Mouse (Mus musculus) myocyte (in vitro differentiated cells): ENCODE measurements around the gene Ercc2. TPM values are rescaled to one million over a fixed set of nuclear protein-coding genes. Genes with fewer than 3 reads are reported as not detected.

ENCODE experiments used
- H3K27me3 ChIP-seq: one replicate; pipeline ENCODE4 v1.6.1; 2011; ENCODE audit not compliant: control insufficient read depth, insufficient read depth, insufficient read length
- H3K36me3 ChIP-seq: one replicate; pipeline ENCODE4 v1.6.1; 2011; ENCODE audit not compliant: control insufficient read depth, insufficient read depth
- H3K4me2 ChIP-seq: one replicate; pipeline ENCODE4 v1.6.1; 2011; ENCODE audit warnings: low read depth, control low read depth
- H3K4me3 ChIP-seq: one replicate; pipeline ENCODE4 v1.5.1; 2011; ENCODE audit warnings: mild to moderate bottlenecking, control low read depth, moderate library complexity
- H3K79me2 ChIP-seq: one replicate; pipeline ENCODE4 v1.6.1; 2011; ENCODE audit not compliant: control insufficient read depth, insufficient read depth
- H3ac ChIP-seq: one replicate; pipeline ENCODE4 v1.6.1; 2011; ENCODE audit not compliant: control insufficient read depth, insufficient read length
- CEBPB ChIP-seq: IDR thresholded peaks from 2 replicates; pipeline ENCODE4 v1.6.1; 2011; ENCODE audit warnings: mild to moderate bottlenecking, moderate library complexity; ENCODE audit not compliant: poor library complexity, insufficient read depth, severe bottlenecking
- E2F4 ChIP-seq: IDR thresholded peaks from one replicate; pipeline ENCODE4 v1.6.1; 2011; ENCODE audit warnings: mild to moderate bottlenecking, control low read depth, moderate library complexity; ENCODE audit not compliant: insufficient read depth
- MYOG ChIP-seq, 3 experiments: IDR thresholded peaks; one replicate each; pipeline ENCODE4 v1.6.1; 2011; ENCODE audit warnings: control low read depth in 2 of 3, low read depth in 2 of 3, mild to moderate bottlenecking in 2 of 3; ENCODE audit not compliant: insufficient read length in 2 of 3, control insufficient read depth in 1 of 3, insufficient read depth in 1 of 3
- POLR2AphosphoS2 ChIP-seq: IDR thresholded peaks from one replicate; pipeline ENCODE4 v1.6.1; 2011; ENCODE audit warnings: low read depth, control low read depth; ENCODE audit not compliant: insufficient read length
- SRF ChIP-seq: IDR thresholded peaks from one replicate; pipeline ENCODE4 v1.6.1; 2011; ENCODE audit warnings: low read depth; ENCODE audit not compliant: control insufficient read depth, insufficient read length
- polyA plus RNA-seq: library from polyadenylated mRNA; unstranded; fragments of >200 nt; fragmentation: generic; extraction: Trizol; gene quantifications from one replicate; pipeline ENCODE4 v1.2.1, GENCODE M21; 2012; ENCODE audit warnings: missing spikeins

Gene Ercc2
- polyA plus RNA-seq, 1 experiment: 11.5 TPM

- Histone ChIP-seq H3K79me2 (no peaks in the 10 kb centered on the region), H3K4me2 (no peak overlapping the region), H3ac (no peak overlapping the region), H3K27me3 (no peaks in the 10 kb centered on the region), H3K36me3 (peaks cover 7% of the 10 kb centered on the region), H3K4me3 (no peak overlapping the region)
- no peak for TF ChIP-seq E2F4
- no peak for TF ChIP-seq POLR2AphosphoS2
These were observed 61.5 kb downstream of the Ercc2 start for GRCm38 (mm10) chr7:19443344-19443743.

- Histone ChIP-seq H3K36me3 (peaks cover 7% of the 10 kb centered on the region), H3ac (no peak overlapping the region), H3K4me2 (no peak overlapping the region), H3K27me3 (no peaks in the 10 kb centered on the region), H3K4me3 (no peak overlapping the region), H3K79me2 (no peaks in the 10 kb centered on the region)
- TF ChIP-seq MYOG (IDR thresholded peaks at IDR 0.05; ENCODE audit: control insufficient read depth in 1 of 3, insufficient read depth in 1 of 3, insufficient read length in 2 of 3, low read depth in 2 of 3) (no peak), SRF (no peak), CEBPB (no peak), E2F4 (no peak)
These were observed 63.0 kb downstream of the Ercc2 start for GRCm38 (mm10) chr7:19444801-19445200.

Other genes starting within 250 kb of the Ercc2 start
- 7.7 TPM for gene Qpctl, start 232.7 kb upstream of the Ercc2 start, polyA plus RNA-seq
- gene Snrpd2, start 232.3 kb upstream of the Ercc2 start, polyA plus RNA-seq: 192 TPM
- gene Gipr, start 215.9 kb upstream of the Ercc2 start, polyA plus RNA-seq: 0.48 TPM
- gene Eml2, start 205.6 kb upstream of the Ercc2 start, polyA plus RNA-seq: 47.7 TPM
- gene Gpr4, start 169.5 kb upstream of the Ercc2 start, polyA plus RNA-seq: 0.10 TPM
- 29.8 TPM for gene Opa3, start 153.7 kb upstream of the Ercc2 start, polyA plus RNA-seq
- gene Vasp, start 110.2 kb upstream of the Ercc2 start, polyA plus RNA-seq: 189 TPM
- gene Ppm1n, start 101.9 kb upstream of the Ercc2 start, polyA plus RNA-seq: 0.42 TPM
- 340 TPM for gene Rtn2, start 99.4 kb upstream of the Ercc2 start, polyA plus RNA-seq
- gene Fosb, start 72.0 kb upstream of the Ercc2 start, polyA plus RNA-seq: 0.82 TPM
- 83.1 TPM for gene Ercc1, start 37.2 kb upstream of the Ercc2 start, polyA plus RNA-seq
- 13.7 TPM for gene Cd3eap, start 22.5 kb upstream of the Ercc2 start, polyA plus RNA-seq
- 36.0 TPM for gene Ppp1r13l, start 22.3 kb upstream of the Ercc2 start, polyA plus RNA-seq
- 3.5 TPM for gene Klc3, start 22.1 kb downstream of the Ercc2 start, polyA plus RNA-seq
- 1,561 TPM for gene Ckm, start 22.8 kb downstream of the Ercc2 start, polyA plus RNA-seq
- 18.2 TPM for gene Mark4, start 76.8 kb downstream of the Ercc2 start, polyA plus RNA-seq
- not detected for gene Exoc3l2, start 81.3 kb downstream of the Ercc2 start, polyA plus RNA-seq
- 7.8 TPM for gene Bloc1s3, start 126.4 kb downstream of the Ercc2 start, polyA plus RNA-seq
- gene Trappc6a, start 126.4 kb downstream of the Ercc2 start, polyA plus RNA-seq: 57.3 TPM
- 0.06 TPM for gene Nkpd1, start 135.8 kb downstream of the Ercc2 start, polyA plus RNA-seq
- gene Ppp1r37, start 181.1 kb downstream of the Ercc2 start, polyA plus RNA-seq: 48.4 TPM
- 1.5 TPM for gene Zfp296, start 195.3 kb downstream of the Ercc2 start, polyA plus RNA-seq
- 89.8 TPM for gene Gemin7, start 195.6 kb downstream of the Ercc2 start, polyA plus RNA-seq
- gene Clasrp, start 222.5 kb downstream of the Ercc2 start, polyA plus RNA-seq: 14.8 TPM
- 25.7 TPM for gene Relb, start 247.4 kb downstream of the Ercc2 start, polyA plus RNA-seq